Mouse (Mus musculus) ES-E14 (cell line): ENCODE results near the gene Sema6b.

ENCODE experiments used
- CHD2 ChIP-seq: IDR thresholded peaks from 2 replicates; pipeline ENCODE4 v1.6.1; 2014; ENCODE audit warnings: mild to moderate bottlenecking, low read depth, low read length, inconsistent platforms
- MAFK ChIP-seq: IDR thresholded peaks from 2 replicates; pipeline ENCODE4 v1.6.1; 2014; ENCODE audit warnings: mild to moderate bottlenecking, low read depth, low read length, inconsistent platforms; ENCODE audit not compliant: insufficient read depth

DNA sequence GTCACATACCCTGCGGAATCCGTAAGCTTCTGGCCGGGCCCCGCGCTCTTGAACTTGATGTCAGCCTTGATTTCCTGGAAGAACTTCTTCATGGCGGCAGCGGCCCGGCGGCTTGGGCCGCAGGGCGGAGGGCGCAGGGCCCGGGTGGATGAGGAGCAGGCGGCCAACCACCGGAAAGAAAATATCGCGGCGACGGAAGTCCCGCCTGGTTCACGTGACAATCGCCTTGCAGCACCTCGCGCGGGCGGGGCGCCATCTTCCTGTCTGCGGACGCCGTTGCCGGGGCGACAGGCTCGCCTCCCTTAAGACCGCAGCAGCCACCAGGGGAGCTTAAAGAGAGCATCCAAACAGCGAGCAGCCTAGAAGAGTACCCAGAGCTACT, 65.3 kb downstream of the Sema6b start, which contains the start of gene Ubxn6:
- no peak for TF ChIP-seq MAFK
- 0 out of 2 replicates have a peak, but pooled peaks have one; percentile 35 for TF ChIP-seq CHD2
